Mouse (Mus musculus) heart, postnatal 0 days (tissue): ENCODE results near the gene Tead3. TPM values are rescaled to one million over a fixed set of nuclear protein-coding genes. Genes with fewer than 3 reads are reported as not detected.
"Not testable (repeated sequence)": the region's sequence is repeated elsewhere in the genome, so short reads cannot be mapped to it uniquely, and the experiment has no call there.

ENCODE experiments used
- ATAC-seq: fragments of 200-750 bp; cut with Nextera tagmentation; 2 replicates; pipeline ENCODE4 v1.8.0; 2017; ENCODE audit warnings: low read depth, moderate number of reproducible peaks, moderate library complexity; ENCODE audit not compliant: insufficient read depth
- DNase-seq: peaks from one replicate; pipeline ENCODE4 v3.0.0-alpha.2; 2016; ENCODE audit warnings: low spot score
- H3K27ac ChIP-seq: fragments of 300-500 bp; sonication (generic); 2 replicates; pipeline ENCODE4 v1.5.1; 2014; ENCODE audit warnings: low read depth, mild to moderate bottlenecking
- H3K27me3 ChIP-seq: fragments of 300-500 bp; sonication (generic); 2 replicates; pipeline ENCODE4 v1.6.1; 2014; ENCODE audit warnings: low read length, mixed read lengths; ENCODE audit not compliant: control insufficient read depth, insufficient read depth
- H3K36me3 ChIP-seq: fragments of 300-500 bp; sonication (generic); replicated peaks from 2 replicates; pipeline ENCODE4 v1.6.1; 2014; ENCODE audit warnings: low read length, mixed read lengths; ENCODE audit not compliant: control insufficient read depth, insufficient read depth
- H3K4me1 ChIP-seq: fragments of 300-500 bp; sonication (generic); 2 replicates; pipeline ENCODE4 v1.6.1; 2014; ENCODE audit warnings: antibody characterized with exemption; ENCODE audit not compliant: control insufficient read depth, insufficient read depth
- H3K4me2 ChIP-seq: fragments of 300-500 bp; sonication (generic); 2 replicates; pipeline ENCODE4 v1.6.1; 2014; ENCODE audit warnings: low read depth, mild to moderate bottlenecking, low read length, moderate library complexity
- H3K4me3 ChIP-seq: fragments of 300-500 bp; sonication (generic); 2 replicates; pipeline ENCODE4 v1.5.1; 2014; ENCODE audit warnings: low read depth, low read length
- H3K9ac ChIP-seq: fragments of 300-500 bp; sonication (generic); replicated peaks from 2 replicates; pipeline ENCODE4 v1.6.1; 2014; ENCODE audit warnings: low read depth, low read length, mixed read lengths
- H3K9me3 ChIP-seq: fragments of 300-500 bp; sonication (generic); replicated peaks from 2 replicates; pipeline ENCODE4 v1.6.1; 2016; ENCODE audit warnings: low read length; ENCODE audit not compliant: control insufficient read depth
- CTCF ChIP-seq: IDR thresholded peaks from 2 replicates; pipeline ENCODE4 v1.5.1; 2016; ENCODE audit warnings: antibody characterized with exemption, control low read depth, low read depth
- EP300 ChIP-seq: IDR thresholded peaks from 2 replicates; pipeline ENCODE4 v1.6.1; 2016; ENCODE audit warnings: antibody characterized with exemption, low read depth
- WGBS: fragments of 180-500 bp; shearing (Covaris S2); extraction: QIAGEN DNeasy Blood & Tissue Kit; methylation state at CpG from one replicate; pipeline ENCODE4 v1.1.7; 2014; 5-methylcytosine and 5-hydroxymethylcytosine counted together
- polyA plus RNA-seq: library from polyadenylated mRNA; unstranded; fragments of >200 nt; fragmentation: Nextera tagmentation; extraction: Ambion mirVana; gene quantifications from 2 replicates; pipeline ENCODE4 v1.2.1, GENCODE M21; 2015
- total RNA-seq: library from RNA; depleted of rRNA; stranded (reverse); fragments of >200 nt; gene quantifications from 2 replicates; pipeline ENCODE4 v1.2.3, GENCODE M21; 2014; ENCODE audit warnings: low replicate concordance

The Tead3 gene
- total and polyA plus RNA-seq, 2 experiments from 2014 or later = 3.2 to 13.1 TPM

DNA sequence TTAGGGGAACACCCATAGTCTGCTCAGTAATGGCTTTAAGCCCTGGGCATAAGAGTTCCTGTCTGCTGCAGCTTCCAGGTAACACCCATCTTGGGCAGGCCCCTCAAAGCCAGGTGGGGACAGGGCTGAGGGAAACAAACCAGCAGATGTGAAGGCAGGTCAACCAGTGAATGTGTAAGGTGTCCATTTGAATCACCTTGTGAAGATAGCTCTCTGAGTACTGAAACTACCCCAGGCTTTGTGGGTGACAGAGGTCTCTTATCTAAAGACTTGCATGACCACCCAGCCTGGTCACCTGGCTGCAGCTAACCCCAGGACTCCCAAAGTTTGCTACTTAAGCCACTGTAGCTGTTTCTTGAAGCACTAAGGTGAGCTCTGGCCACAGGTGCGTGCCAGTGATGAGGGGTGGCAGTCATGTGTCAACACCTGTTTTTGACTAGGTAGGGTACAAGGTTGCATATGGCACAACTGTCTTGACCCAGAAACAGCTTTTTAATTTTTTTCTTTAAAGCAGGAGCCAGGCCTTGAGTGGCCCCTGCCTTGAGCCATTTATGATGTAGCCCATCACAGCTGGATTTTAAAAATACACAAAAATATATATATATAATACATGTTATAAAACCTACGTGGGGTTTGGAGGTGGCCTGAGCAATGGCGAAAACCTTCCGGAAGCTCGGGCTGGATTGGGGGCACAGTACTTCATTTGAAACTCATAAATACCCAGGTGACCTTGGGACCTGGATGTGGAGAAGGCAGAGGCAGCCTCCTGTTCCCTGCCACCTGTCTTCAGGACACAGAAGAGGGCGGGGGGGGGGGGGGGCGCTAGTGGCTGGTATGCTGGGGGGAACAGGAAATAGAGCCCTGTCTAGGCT lies 19.1 kb downstream of the Tead3 start:
- WGBS = 32% methylated on average over 7 of the region's 7 CpGs
- H3K4me2 ChIP-seq = no peak overlapping the region
- H3K27me3 ChIP-seq = no peaks in the 10 kb centered on the region
- H3K27ac ChIP-seq = no peak overlapping the region
- no peaks in the 10 kb centered on the region for H3K9me3 ChIP-seq
- no peak for ATAC-seq
- H3K36me3 ChIP-seq = peaks cover 30% of the 10 kb centered on the region
- H3K4me3 ChIP-seq = no peak overlapping the region
- no peak overlapping the region for H3K9ac ChIP-seq
- peaks cover 18% of the 10 kb centered on the region for H3K4me1 ChIP-seq
- TF ChIP-seq CTCF (no peak), EP300 (no peak)
- no peak for DNase-seq

DNA sequence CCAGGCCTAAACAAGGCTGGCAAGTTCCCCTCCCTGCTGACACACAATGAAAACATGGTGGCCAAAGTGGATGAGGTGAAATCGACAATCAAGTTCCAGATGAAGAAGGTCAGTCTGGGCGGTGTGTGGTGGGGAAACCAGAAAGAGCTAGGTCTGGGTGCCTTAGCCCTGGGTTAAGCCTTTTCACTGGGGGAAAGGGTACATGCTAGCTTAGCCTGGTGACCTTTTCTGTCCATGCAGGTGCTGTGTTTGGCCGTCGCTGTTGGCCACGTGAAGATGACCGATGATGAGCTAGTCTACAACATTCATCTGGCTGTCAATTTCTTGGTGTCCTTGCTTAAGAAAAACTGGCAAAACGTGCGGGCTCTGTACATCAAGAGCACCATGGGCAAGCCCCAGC lies 20.0 kb downstream of the Tead3 start:
- H3K27me3 ChIP-seq, ATAC-seq, H3K4me3 ChIP-seq, H3K9me3 ChIP-seq, DNase-seq, H3K27ac ChIP-seq, H3K4me2 ChIP-seq, H3K9ac ChIP-seq: not testable (repeated sequence)
- peaks cover 18% of the 10 kb centered on the region for H3K4me1 ChIP-seq
- 67% methylated on average over 6 of the region's 8 CpGs for WGBS
- H3K36me3 ChIP-seq = peaks cover 36% of the 10 kb centered on the region

DNA sequence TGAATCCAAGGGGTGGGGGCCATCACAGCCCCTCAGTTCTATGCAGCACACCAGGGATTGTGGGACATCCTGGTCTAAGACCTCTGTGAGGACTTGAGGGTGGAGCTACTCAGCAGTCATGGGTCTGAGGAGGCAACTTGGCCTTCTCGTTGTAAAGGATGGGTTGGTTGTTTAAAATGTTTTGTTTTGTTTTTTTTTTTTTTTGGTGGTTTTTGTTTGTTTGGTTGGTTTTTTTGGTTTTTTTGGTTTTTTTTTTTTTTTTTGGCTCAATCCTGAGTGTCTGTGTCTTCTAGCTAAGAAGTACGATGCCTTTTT lies 20.4 kb downstream of the Tead3 start:
- Histone ChIP-seq H3K4me3 (peak overlapping the region; percentile 73; the same call in 1 of the 2 replicates), H3K27ac (no peak overlapping the region), H3K9me3 (no peaks in the 10 kb centered on the region), H3K4me2 (peak overlapping the region; percentile 81), H3K36me3 (peaks cover 36% of the 10 kb centered on the region), H3K9ac (peak overlapping the region; percentile 88; the same call in 1 of the 2 replicates), H3K4me1 (peaks cover 18% of the 10 kb centered on the region), H3K27me3 (no peaks in the 10 kb centered on the region)
- WGBS = 47% methylated on average over 2 of the region's 2 CpGs
- DNase-seq = no peak
- no peak for ATAC-seq
- no peak for TF ChIP-seq EP300
- TF ChIP-seq CTCF = no peak

DNA sequence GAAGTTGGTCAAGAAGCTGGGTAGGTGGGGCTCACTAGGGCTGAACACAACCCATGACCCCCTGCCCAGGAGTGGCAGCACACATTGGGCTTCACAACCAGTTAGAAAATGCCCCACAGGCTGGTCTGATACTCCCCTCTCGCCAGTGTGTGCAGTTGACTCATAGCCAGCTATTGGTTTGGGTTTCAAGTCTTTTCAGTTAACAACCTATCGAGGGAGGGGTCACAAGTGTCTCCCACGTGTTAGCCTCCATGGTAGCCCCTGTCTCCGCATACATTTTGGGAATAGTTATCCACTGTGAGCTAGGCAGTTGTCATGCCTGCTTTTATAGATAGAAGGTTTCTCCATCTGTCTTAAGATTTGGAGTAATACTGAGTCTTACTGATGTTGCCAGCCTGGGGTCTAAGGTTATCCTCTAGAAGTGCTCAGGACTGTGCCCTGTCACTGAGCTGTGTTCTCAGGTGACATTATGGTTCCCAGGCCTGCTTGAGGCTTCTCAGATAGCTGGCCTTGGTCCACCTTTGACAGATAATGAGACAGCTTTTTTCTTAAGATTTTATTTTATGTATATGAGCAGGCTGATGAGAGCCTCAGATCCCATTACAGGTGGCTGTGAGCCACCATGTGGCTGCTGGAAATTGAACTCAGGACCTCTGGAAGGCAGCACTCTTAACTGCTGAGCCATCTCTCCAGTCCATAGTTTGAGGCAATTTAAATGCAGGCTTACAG lies 20.9 kb downstream of the Tead3 start:
- DNase-seq = no peak
- no peak for ATAC-seq
- H3K4me2 ChIP-seq = peak overlapping the region; percentile 81
- H3K27me3 ChIP-seq = no peaks in the 10 kb centered on the region
- 5% methylated on average over 4 of the region's 4 CpGs for WGBS
- H3K4me3 ChIP-seq = peak overlapping the region; percentile 73
- peak overlapping the region; percentile 88 for H3K9ac ChIP-seq
- peaks cover 36% of the 10 kb centered on the region for H3K36me3 ChIP-seq
- H3K27ac ChIP-seq = peak overlapping the region; percentile 93; the same call in 1 of the 2 replicates
- no peak for TF ChIP-seq EP300
- peaks cover 18% of the 10 kb centered on the region for H3K4me1 ChIP-seq
- H3K9me3 ChIP-seq = no peaks in the 10 kb centered on the region

DNA sequence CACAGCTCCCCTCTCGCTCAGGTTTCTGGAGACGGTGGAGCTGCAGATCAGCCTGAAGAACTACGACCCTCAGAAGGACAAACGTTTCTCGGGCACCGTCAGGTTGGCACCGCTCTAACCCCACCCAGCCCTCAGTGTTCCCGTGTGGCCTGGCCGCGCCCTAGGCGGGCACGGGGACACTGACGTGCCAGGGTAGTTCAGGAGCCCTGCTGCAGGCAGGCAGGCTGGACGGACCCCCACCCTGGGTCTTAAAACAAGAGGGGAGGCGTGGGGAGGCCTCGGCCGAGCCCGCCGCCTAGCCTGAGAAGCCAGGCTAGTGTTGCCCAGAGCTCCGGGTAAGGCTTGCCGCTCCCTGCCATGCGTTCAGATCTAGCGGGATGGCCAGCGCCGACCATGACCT lies 21.7 kb downstream of the Tead3 start:
- no peaks in the 10 kb centered on the region for H3K9me3 ChIP-seq
- ATAC-seq (peak; percentile 13), DNase-seq (no peak)
- no peaks in the 10 kb centered on the region for H3K27me3 ChIP-seq
- no peak for TF ChIP-seq CTCF
- no peak for TF ChIP-seq EP300
- peak overlapping the region; percentile 88 for H3K9ac ChIP-seq
- peak overlapping the region; percentile 73 for H3K4me3 ChIP-seq
- H3K36me3 ChIP-seq = peaks cover 30% of the 10 kb centered on the region
- under 1% methylated on average over 25 of the region's 25 CpGs for WGBS
- H3K4me1 ChIP-seq = peaks cover 18% of the 10 kb centered on the region
- H3K4me2 ChIP-seq = peak overlapping the region; percentile 81
- H3K27ac ChIP-seq = peak overlapping the region; percentile 93
